Mouse (Mus musculus) cerebellum, postnatal 14 days (tissue): Measurements from ENCODE around the gene Wipf2.

Source experiments
- DNase-seq, 2 experiments: peaks; one replicate each; pipeline ENCODE4 v3.0.0; 2021; ENCODE audit warnings: mixed read lengths in 2 of 2

Wipf2 gene

DNA sequence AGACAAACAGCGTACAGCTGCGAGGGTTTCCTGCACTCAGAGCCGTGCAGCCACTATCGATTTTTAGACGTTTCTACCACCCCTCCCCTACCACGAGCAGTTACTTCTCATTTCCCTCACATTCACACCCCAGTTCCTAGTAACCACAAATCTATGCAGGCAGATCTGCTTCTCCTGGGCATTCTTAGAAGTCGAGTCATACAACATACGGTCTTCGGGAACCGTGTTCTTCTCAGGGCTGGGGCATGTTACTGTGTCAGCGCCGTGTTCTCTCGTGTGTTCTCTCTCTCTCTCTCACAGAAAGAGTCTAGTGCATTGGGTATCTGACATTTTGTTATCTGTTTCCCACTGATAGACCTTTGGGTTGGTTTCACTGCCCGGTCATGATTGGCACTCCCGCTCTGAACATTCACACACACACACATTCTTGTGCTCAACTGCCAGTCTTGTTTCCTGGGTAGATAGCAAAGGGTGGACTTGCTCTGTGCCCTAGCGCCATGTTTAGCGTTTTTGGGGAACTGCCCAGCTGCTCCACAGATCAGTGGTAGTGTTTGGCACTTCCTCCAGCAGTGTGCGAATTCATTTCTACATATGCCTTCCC, 84.6 kb downstream of the Wipf2 start:
- DNase-seq: no peak

DNA sequence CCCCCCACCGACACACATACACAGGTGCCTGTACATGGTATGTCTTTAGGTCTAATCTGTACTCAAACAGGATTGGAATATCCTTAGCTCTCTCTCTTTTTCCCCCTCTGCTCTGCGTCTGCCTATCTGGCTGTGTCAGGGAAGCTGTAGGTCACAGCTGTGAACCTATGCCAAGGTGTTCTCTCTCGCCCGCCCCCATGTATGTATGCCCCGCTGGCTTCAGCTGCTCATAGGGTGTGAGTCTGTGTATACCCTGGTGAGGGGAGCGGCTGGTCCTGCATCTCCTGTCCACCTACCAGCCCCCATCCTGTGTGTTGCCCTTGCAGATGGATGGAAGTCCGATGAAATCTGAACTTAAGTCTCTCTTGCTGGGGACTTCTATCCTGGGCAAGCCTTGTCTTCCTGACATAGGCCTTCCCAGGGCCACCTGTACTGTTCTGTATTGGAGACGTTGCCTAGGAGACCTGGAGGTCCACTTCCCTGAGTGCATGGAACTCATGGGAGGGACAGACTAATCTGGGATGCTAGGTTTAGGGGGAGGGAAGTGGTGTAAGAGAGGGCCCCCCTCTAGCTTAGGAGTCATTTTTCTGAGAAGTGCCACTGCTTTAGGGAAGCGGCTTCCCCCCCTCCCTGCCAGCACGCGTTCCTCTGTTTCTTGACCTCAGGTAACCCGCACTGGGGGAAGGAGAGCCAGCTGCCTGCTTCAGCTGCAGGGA, 86.0 kb downstream of the Wipf2 start:
- no peak for DNase-seq

DNA sequence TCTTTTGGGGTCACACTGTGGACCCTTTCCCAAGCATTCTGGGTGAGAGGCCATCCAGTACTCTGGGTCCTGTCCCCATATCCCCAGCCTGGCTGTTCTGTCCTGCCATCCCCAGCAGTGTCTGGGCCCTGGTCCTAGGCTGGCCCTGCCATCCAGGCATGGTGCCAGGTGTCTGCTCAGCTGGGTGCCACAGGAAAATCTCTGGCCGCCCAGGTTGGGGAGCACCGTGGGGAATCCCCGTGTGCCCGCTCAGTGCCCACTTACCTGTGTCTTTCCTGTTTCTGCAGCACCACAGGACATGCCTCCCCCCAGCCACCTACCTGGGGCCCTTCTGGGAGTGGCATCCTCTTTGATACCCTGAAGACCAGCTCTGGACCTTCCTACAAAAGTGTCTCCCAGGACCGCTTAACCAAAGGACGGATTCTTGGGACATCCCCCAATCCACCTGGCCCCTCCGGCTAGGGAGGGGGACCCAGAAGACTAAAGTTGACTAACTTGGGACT, 86.6 kb downstream of the Wipf2 start:
- peak; percentile 54 to 59 for DNase-seq

- no peak for DNase-seq
These were observed 87.0 kb downstream of the Wipf2 start for GRCm38 (mm10) chr11:98950484-98950883.

DNA sequence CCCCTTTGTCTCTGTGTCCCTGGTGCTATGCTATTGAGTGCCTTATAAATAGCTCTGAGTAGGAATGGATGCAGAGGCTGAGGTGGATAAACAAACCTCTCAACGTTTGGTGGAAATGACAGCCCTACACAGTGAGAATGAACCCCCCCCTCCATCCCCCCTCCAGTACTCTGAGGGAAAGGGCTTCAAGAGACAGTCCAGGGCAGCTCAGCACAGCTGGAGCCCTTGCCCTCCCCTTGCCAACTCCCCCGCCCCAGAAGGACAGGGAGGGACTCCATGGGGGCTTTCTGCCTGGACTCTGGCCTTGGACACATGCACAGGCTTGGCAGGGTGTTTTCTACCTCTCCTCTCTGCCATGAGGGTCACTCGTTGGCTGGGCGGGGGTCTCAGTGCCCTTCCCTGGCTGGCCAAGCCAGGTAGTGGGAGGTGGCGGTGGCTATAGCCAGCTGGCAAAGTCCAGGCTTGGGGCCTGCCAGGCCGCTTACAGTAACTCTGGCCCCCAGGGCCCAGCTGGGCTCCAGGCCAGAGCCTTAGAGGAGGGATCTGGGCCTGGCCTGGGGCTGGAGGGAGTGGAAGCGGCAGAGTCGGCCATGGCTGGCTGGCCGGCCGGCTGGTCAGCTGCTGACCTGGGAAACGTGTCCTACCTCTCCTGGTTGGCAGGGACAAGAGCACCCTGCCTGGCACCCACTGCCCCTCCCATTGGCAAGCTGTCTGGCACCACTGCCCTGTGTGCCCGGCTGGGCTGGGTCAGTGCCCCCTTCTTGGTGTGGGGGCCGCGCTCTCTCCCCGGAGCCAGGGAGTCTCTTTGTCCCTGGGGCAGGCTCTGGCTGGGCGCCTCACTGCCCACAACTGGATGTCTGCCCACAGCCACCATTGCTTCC, 87.8 kb downstream of the Wipf2 start:
- peak; percentile 90 to 94 for DNase-seq

DNA sequence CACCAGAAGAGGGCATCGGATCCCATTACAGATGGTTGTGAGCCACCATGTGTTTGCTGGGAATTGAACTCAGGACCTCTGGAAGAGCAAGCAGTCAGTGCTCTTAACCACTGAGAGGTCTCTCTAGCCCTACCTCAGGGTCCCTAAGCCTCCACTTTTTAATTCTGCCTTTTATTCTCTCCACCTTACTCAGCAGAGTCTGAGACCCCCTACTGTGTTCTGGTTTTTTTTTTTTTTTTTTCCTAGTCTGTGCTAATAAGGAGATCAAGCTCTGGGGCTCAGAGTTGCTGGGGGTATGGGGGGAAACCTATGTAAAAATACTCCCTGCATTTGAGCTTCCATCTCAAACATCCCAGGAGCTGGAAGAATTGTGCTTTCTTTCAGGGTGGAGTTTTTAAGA, 88.7 kb downstream of the Wipf2 start:
- no peak for DNase-seq

DNA sequence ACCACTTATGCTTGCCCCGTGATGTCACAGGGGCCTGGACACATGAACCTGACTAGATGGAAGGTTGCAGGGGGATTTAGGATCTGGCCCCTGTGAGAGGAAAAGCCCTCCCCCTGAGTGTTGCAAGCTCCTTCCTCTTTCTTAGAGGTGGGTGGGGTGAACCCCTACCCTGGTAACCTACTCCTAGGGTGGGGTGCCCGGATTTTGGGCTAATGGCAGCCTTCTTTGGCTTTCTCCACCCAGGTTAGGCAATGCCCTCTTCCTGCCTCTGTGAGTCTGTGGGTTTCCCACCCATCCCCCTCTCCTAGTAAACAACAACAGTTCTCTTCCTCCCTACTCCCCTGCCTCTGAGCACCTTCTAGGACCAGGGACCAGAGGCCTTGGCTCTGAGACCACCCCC, 89.3 kb downstream of the Wipf2 start:
- DNase-seq: no peak

DNA sequence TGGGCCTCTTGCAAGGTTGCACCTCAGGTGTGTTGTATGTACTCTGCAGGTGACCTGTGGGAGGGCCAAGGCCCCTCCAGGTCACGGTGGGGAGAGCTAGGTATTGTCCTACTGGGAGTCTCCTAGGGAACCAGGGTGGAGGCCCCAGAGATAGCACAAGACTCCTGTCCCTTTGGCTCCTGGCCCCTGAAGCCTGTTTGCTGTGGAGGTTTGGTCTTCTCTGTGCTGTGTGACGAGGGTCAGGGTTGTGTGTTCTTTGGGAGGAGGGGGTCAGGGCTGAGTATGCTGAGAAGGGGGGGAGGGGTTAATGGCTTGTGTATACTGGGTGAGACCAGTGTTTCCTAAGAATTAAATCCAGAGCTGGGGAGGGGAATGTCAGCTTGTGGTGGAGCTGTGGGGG, 89.9 kb downstream of the Wipf2 start:
- no peak for DNase-seq

GRCm38 (mm10) chr11:98953835-98954320, 90.4 kb downstream of the Wipf2 start:
- peak in 1 of 2 experiments; percentile 25 for DNase-seq

- DNase-seq: peak; percentile 80 to 92
These were observed 90.9 kb downstream of the Wipf2 start for GRCm38 (mm10) chr11:98954373-98954772.
